Mouse (Mus musculus) kidney, postnatal 0 days (tissue): ENCODE data around the gene Ccdc22. TPM values are rescaled to one million over a fixed set of nuclear protein-coding genes. Genes with fewer than 3 reads are reported as not detected.

ENCODE experiments used
- ATAC-seq: fragments of 200-750 bp; cut with Nextera tagmentation; replicated peaks from 2 replicates; pipeline ENCODE4 v1.8.0; 2017; ENCODE audit warnings: low read depth, moderate number of reproducible peaks, moderate TSS enrichment, moderate library complexity; ENCODE audit not compliant: low FRiP score
- DNase-seq: peaks from one replicate; pipeline ENCODE4 v3.0.0-alpha.2; 2016; ENCODE audit warnings: low spot score
- H3K27ac ChIP-seq: fragments of 300-500 bp; sonication (generic); 2 replicates; pipeline ENCODE4 v1.5.1; 2014; ENCODE audit warnings: mild to moderate bottlenecking
- H3K27me3 ChIP-seq: fragments of 300-500 bp; sonication (generic); 2 replicates; pipeline ENCODE4 v1.6.1; 2014; ENCODE audit warnings: low read length, mixed read lengths; ENCODE audit not compliant: insufficient read depth
- H3K36me3 ChIP-seq: fragments of 300-500 bp; sonication (generic); 2 replicates; pipeline ENCODE4 v1.6.1; 2014; ENCODE audit warnings: low read length, mixed read lengths; ENCODE audit not compliant: insufficient read depth
- H3K4me1 ChIP-seq: fragments of 300-500 bp; sonication (generic); replicated peaks from 2 replicates; pipeline ENCODE4 v1.6.1; 2014; ENCODE audit warnings: antibody characterized with exemption, low read length, mixed read lengths; ENCODE audit not compliant: insufficient read depth
- H3K4me2 ChIP-seq: fragments of 300-500 bp; sonication (generic); 2 replicates; pipeline ENCODE4 v1.6.1; 2014; ENCODE audit warnings: mild to moderate bottlenecking, low read length, moderate library complexity, mixed read lengths
- H3K4me3 ChIP-seq: fragments of 300-500 bp; sonication (generic); replicated peaks from 2 replicates; pipeline ENCODE4 v1.5.1; 2014; ENCODE audit warnings: low read depth, low read length
- H3K9ac ChIP-seq: fragments of 300-500 bp; sonication (generic); 2 replicates; pipeline ENCODE4 v1.6.1; 2014; ENCODE audit warnings: low read depth, low read length
- H3K9me3 ChIP-seq: fragments of 300-500 bp; sonication (generic); replicated peaks from 2 replicates; pipeline ENCODE4 v1.6.1; 2016; ENCODE audit warnings: low read length, inconsistent platforms, mixed read lengths
- CTCF ChIP-seq: IDR thresholded peaks from 2 replicates; pipeline ENCODE4 v1.5.1; 2016; ENCODE audit warnings: antibody characterized with exemption, low read depth, mild to moderate bottlenecking, moderate library complexity
- WGBS: fragments of 180-500 bp; shearing (Covaris S2); extraction: QIAGEN DNeasy Blood & Tissue Kit; methylation state at CpG from one replicate; pipeline ENCODE4 v1.1.7; 2014; 5-methylcytosine and 5-hydroxymethylcytosine counted together
- polyA plus RNA-seq: library from polyadenylated mRNA; unstranded; fragments of >200 nt; fragmentation: Nextera tagmentation; extraction: Ambion mirVana; gene quantifications from 2 replicates; pipeline ENCODE4 v1.2.1, GENCODE M21; 2015

The Ccdc22 gene
- polyA plus RNA-seq, 1 experiment from 2014 or later = 27.8 TPM

DNA sequence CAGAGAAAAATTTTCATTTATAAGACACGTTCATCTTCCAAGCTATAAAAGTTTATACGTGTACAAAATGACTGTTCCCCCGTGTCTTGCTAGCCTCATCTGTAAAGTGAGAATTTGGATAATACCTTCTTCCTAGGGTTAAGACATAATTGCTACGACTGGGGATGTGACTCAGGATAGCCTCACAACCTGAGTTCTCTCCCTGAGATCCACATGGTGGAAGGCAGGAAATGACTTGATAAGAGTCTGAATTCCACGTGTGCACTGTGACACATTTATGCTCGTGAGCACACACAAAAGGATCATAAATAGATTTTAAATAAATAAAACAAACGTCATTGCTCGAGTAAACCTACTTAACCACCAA is 241 bp upstream of the Ccdc22 start:
- Histone ChIP-seq H3K9me3 (no peaks in the 10 kb centered on the region), H3K36me3 (no peaks in the 10 kb centered on the region), H3K27ac (no peak overlapping the region), H3K4me1 (no peaks in the 10 kb centered on the region), H3K4me3 (no peak overlapping the region), H3K4me2 (0 out of 2 replicates have a peak overlapping the region, but pooled peaks have one; percentile 53), H3K27me3 (no peaks in the 10 kb centered on the region), H3K9ac (no peak overlapping the region)
- ATAC-seq (no peak), DNase-seq (no peak)
- WGBS = 37% methylated on average over 8 of the region's 8 CpGs
- TF ChIP-seq CTCF = no peak

DNA sequence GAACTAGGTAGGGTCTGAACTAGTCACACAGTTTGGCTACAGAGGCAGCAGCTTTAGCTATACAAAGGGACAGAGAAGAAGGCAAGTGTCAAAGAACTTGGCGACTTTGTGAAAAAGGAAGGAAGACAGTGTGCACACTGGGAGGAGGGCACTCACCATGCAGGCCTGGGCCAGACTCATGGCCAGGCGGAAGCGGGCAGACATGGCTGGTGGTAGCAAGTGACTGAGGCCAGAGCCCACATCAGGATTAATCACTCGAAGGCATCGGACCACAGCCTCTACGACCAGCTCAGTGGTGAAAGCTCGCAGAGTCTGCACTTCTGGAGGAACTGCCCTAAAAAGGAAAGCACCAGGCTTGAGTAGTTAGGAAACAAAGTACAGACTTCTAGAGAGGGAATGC is 1.3 kb downstream of the Ccdc22 start:
- Histone ChIP-seq H3K27me3 (no peaks in the 10 kb centered on the region), H3K27ac (no peak overlapping the region), H3K4me1 (no peaks in the 10 kb centered on the region), H3K4me3 (no peak overlapping the region), H3K9ac (no peak overlapping the region), H3K4me2 (no peak overlapping the region), H3K9me3 (no peaks in the 10 kb centered on the region), H3K36me3 (no peaks in the 10 kb centered on the region)
- 79% methylated on average over 7 of the region's 7 CpGs for WGBS
- no peak for TF ChIP-seq CTCF
- no peak for ATAC-seq
- DNase-seq = no peak

DNA sequence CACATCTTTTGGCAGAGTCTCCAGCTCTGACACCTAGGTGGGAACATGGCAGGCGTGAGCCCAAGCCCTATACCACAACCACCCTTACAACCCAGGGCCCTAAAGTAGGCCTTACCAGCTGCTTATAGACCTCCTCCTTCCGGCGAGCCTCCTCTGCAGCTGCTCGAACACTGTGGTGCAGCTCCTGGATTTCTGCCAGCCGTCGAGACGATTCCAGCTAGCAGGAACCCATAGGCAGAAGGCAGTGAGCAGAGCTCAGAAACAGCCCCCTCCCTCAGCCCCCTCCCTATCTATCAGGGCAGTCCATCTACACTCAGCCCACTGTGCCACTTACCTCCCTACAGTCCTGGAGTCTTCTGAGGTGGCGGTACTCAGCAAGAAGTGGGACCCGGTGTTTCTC is 9.9 kb downstream of the Ccdc22 start:
- no peaks in the 10 kb centered on the region for H3K4me1 ChIP-seq
- ATAC-seq (no peak), DNase-seq (no peak)
- H3K9ac ChIP-seq = no peak overlapping the region
- H3K4me2 ChIP-seq = no peak overlapping the region
- no peak for TF ChIP-seq CTCF
- H3K9me3 ChIP-seq = no peaks in the 10 kb centered on the region
- no peak overlapping the region for H3K27ac ChIP-seq
- H3K4me3 ChIP-seq = no peak overlapping the region
- 82% methylated on average over 9 of the region's 9 CpGs for WGBS
- H3K27me3 ChIP-seq = no peaks in the 10 kb centered on the region
- no peaks in the 10 kb centered on the region for H3K36me3 ChIP-seq

DNA sequence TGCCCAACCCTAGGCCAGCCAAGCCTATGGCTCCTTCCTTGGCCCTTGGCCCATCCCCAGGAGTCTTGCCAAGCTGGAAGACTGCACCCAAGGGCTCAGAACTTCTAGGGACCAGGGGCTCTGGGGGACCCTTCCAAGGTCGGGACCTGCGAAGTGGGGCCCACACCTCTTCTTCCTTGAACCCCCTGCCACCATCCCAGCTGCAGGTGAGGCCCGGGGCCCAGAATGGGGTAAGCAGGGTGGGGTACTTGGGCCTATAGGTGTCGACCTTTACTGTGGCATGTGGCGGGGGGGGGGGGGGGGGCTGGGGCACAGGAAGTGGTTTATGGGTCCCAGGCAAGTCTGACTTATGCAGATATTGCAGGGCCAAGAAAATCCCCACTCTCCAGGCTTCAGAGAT is 19.0 kb downstream of the Ccdc22 start:
- ATAC-seq (no peak), DNase-seq (no peak)
- Histone ChIP-seq H3K4me1 (no peaks in the 10 kb centered on the region), H3K27me3 (no peaks in the 10 kb centered on the region), H3K9me3 (no peaks in the 10 kb centered on the region), H3K9ac (no peak overlapping the region), H3K27ac (no peak overlapping the region), H3K4me2 (no peak overlapping the region), H3K4me3 (no peak overlapping the region), H3K36me3 (no peaks in the 10 kb centered on the region)
- TF ChIP-seq CTCF = no peak
- 95% methylated on average over 5 of the region's 5 CpGs for WGBS

DNA sequence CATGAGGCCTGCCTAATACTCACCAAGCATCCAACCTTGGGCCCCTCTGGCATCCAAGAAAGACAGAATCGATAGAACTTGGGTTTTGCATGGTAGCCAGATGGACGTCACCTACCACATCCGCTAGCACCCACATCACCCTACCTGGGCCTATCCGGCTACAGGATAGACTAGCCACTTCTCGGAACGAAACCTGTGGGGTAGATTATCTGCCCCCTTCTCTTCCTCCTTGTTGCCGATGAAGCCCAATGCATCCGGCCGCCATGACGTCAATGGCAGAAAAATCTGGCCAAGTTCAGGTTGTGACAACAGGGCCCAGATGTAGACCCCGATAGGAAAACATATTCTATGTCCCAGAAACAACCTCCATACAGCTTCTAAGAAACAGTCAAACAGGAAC is 21.4 kb downstream of the Ccdc22 start:
- Histone ChIP-seq H3K9me3 (no peaks in the 10 kb centered on the region), H3K9ac (no peak overlapping the region), H3K27me3 (no peaks in the 10 kb centered on the region), H3K36me3 (no peaks in the 10 kb centered on the region), H3K27ac (no peak overlapping the region), H3K4me1 (no peaks in the 10 kb centered on the region), H3K4me3 (no peak overlapping the region), H3K4me2 (no peak overlapping the region)
- no peak for ATAC-seq
- DNase-seq = no peak
- 93% methylated on average over 11 of the region's 11 CpGs for WGBS
- no peak for TF ChIP-seq CTCF

DNA sequence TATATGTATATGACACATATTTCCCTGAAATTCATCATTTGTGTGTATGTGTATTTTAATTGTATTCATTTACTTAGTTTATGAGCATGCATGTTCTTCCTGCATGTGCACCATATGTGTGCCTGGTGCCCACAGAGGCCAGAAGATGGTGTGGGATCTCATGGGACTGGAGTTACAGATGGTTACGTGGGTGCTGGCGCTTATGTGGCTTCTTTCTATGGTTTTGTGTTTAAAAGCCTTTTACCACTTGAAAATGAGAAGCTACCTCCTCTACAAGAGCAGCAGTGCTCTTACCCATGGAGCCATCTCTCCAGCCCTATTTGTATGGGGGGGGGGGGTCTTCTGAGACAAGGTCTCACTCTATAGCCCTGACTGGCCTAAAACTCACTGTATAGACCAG is 24.2 kb downstream of the Ccdc22 start:
- Histone ChIP-seq H3K4me3 (no peak overlapping the region), H3K4me2 (no peak overlapping the region), H3K9ac (no peak overlapping the region), H3K27me3 (no peaks in the 10 kb centered on the region), H3K4me1 (no peaks in the 10 kb centered on the region), H3K9me3 (no peaks in the 10 kb centered on the region), H3K27ac (no peak overlapping the region), H3K36me3 (no peaks in the 10 kb centered on the region)
- DNase-seq = no peak
- 88% methylated on average over 2 of the region's 2 CpGs for WGBS
- no peak for ATAC-seq
- TF ChIP-seq CTCF = no peak

DNA sequence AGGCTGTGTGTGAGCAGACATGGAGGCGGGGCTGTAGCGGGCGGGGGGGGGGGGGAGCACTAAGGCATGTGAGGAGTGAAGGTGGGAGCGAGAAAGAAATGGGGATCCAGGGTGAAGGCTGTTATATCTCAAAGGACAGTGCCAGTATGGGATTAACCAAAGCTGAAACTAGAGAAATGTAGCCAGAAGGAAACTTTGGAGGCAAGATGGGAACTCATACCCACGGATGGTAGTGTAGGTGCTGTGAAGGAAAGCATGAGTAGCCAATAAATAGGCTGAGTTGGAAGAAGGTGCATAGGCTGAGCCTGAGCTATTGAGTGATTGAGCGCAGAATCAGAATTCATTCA is 30.5 kb downstream of the Ccdc22 start:
- Histone ChIP-seq H3K36me3 (no peaks in the 10 kb centered on the region), H3K27me3 (no peaks in the 10 kb centered on the region), H3K4me3 (peak overlapping the region; percentile 54), H3K9ac (no peak overlapping the region), H3K4me2 (peak overlapping the region; percentile 68), H3K4me1 (no peaks in the 10 kb centered on the region; the same call in 1 of the 2 replicates), H3K9me3 (no peaks in the 10 kb centered on the region), H3K27ac (no peak overlapping the region)
- DNase-seq = no peak
- TF ChIP-seq CTCF = no peak
- 37% methylated on average over 3 of the region's 6 CpGs for WGBS
- ATAC-seq = no peak
